Mouse (Mus musculus): ENCODE data around the gene Ctf2.

DNA sequence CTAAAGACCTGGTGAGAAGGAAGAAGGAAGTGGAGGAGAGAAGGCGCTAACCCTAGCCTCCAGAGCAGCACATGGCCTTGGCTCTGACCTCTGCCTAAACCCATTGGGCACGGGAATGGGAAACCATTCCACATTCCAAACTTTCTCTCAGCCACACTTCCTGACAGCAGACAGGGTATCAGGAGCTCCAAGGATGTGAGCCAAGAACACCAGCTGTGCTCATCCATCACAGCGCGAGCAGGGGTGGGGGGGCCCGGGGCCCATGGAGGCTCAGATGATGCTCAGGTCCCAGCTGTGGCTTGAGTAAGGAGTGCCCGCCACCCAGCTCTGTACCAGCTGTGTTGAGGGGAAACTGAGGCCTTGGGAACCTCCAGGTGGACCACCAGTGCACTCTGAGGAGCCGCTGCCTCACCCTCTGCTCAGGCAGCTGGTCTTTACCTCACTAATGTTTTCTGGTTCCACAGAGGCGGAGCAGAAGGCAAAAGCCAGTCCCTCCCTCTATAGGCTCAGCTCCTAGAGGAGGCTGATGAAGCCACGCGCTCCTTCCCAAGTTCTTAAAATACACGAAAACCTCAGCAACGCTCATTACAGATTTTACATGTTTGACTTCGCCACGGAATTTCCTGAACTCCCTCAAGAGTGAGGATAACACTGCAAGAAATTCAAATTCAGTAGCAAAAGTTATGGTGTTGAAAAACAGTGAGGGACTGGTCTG is 46.5 kb downstream of the Ctf2 start:
- TF ChIP-seq CTCF (conservative IDR thresholded peaks at IDR 0.05; ENCODE audit: insufficient read depth, insufficient read length, low read depth, low read length): no peak
- TF ChIP-seq POLR2A (IDR thresholded peaks at IDR 0.05; ENCODE audit: low read depth, low read length): no peak

Measured in kidney, adult 2 months (tissue).